Mouse (Mus musculus) limb, embryonic 12.5 days (tissue): Measurements from ENCODE around the gene Golga4. TPM values are rescaled to one million over a fixed set of nuclear protein-coding genes. Genes with fewer than 3 reads are reported as not detected.
A peak's percentile ranks its signal among the peaks of the same experiment; 100 is the strongest.

Source experiments
- ATAC-seq: fragments of 200-750 bp; cut with Nextera tagmentation; 2 replicates; pipeline ENCODE4 v1.8.0; 2017; ENCODE audit warnings: low read depth, moderate TSS enrichment; ENCODE audit not compliant: insufficient number of reproducible peaks, insufficient read depth, low FRiP score, low TSS enrichment
- H3K27ac ChIP-seq: fragments of 300-500 bp; sonication (generic); 2 replicates; pipeline ENCODE4 v1.5.1; 2016; ENCODE audit warnings: mild to moderate bottlenecking, moderate library complexity
- H3K27me3 ChIP-seq: fragments of 300-500 bp; sonication (generic); 2 replicates; pipeline ENCODE4 v1.6.1; 2016; ENCODE audit warnings: mild to moderate bottlenecking, moderate library complexity
- H3K36me3 ChIP-seq: fragments of 300-500 bp; sonication (generic); 2 replicates; pipeline ENCODE4 v1.6.1; 2016; ENCODE audit warnings: mild to moderate bottlenecking, moderate library complexity
- H3K4me1 ChIP-seq: fragments of 300-500 bp; sonication (generic); replicated peaks from 2 replicates; pipeline ENCODE4 v1.6.1; 2016
- H3K4me2 ChIP-seq: fragments of 300-500 bp; sonication (generic); 2 replicates; pipeline ENCODE4 v1.6.1; 2016; ENCODE audit warnings: mild to moderate bottlenecking, moderate library complexity
- H3K4me3 ChIP-seq: fragments of 300-500 bp; sonication (generic); replicated peaks from 2 replicates; pipeline ENCODE4 v1.5.1; 2016; ENCODE audit warnings: mild to moderate bottlenecking
- H3K9ac ChIP-seq: fragments of 300-500 bp; sonication (generic); replicated peaks from 2 replicates; pipeline ENCODE4 v1.6.1; 2016; ENCODE audit warnings: mild to moderate bottlenecking, moderate library complexity
- H3K9me3 ChIP-seq: fragments of 300-500 bp; sonication (generic); 2 replicates; pipeline ENCODE4 v1.6.1; 2016; ENCODE audit warnings: mild to moderate bottlenecking, moderate library complexity
- WGBS: fragments of 180-500 bp; shearing (Covaris S2); methylation state at CpG from one replicate; pipeline ENCODE4 v1.1.7; 2016; 5-methylcytosine and 5-hydroxymethylcytosine counted together
- polyA plus RNA-seq: library from polyadenylated mRNA; unstranded; fragments of >200 nt; fragmentation: Nextera tagmentation; extraction: Ambion mirVana; gene quantifications from 2 replicates; pipeline ENCODE4 v1.2.1, GENCODE M21; 2016

The Golga4 gene
- polyA plus RNA-seq, 1 experiment from 2014 or later = 62.4 TPM

GRCm38 (mm10) chr9:118478458-118478838 lies 27.6 kb upstream of the Golga4 start:
- Histone ChIP-seq H3K36me3 (no peaks in the 10 kb centered on the region), H3K4me3 (peak overlapping the region; percentile 43), H3K9me3 (no peaks in the 10 kb centered on the region), H3K4me1 (peaks cover 30% of the 10 kb centered on the region), H3K27ac (no peak overlapping the region), H3K27me3 (peaks cover 86% of the 10 kb centered on the region), H3K4me2 (peak overlapping the region; percentile 61), H3K9ac (peak overlapping the region; percentile 47; the same call in 1 of the 2 replicates)
- no peak for ATAC-seq
- under 1% methylated on average over 23 of the region's 29 CpGs for WGBS

GRCm38 (mm10) chr9:118478839-118479507 lies 27.1 kb upstream of the Golga4 start:
- peak overlapping the region; percentile 43 for H3K4me3 ChIP-seq
- WGBS = under 1% methylated on average over 62 of the region's 87 CpGs
- peaks cover 30% of the 10 kb centered on the region for H3K4me1 ChIP-seq
- peaks cover 92% of the 10 kb centered on the region for H3K27me3 ChIP-seq
- peak; percentile 54; the same call in 1 of the 2 replicates for ATAC-seq
- peak overlapping the region; percentile 61 for H3K4me2 ChIP-seq
- peak overlapping the region; percentile 47 for H3K9ac ChIP-seq
- H3K9me3 ChIP-seq = no peaks in the 10 kb centered on the region
- no peaks in the 10 kb centered on the region for H3K36me3 ChIP-seq
- H3K27ac ChIP-seq = no peak overlapping the region

- Histone ChIP-seq H3K9ac (peak overlapping the region; percentile 47; the same call in 1 of the 2 replicates), H3K4me1 (peaks cover 30% of the 10 kb centered on the region), H3K4me2 (peak overlapping the region; percentile 61), H3K27me3 (peaks cover 94% of the 10 kb centered on the region), H3K4me3 (peak overlapping the region; percentile 43), H3K36me3 (no peaks in the 10 kb centered on the region), H3K9me3 (no peaks in the 10 kb centered on the region), H3K27ac (no peak overlapping the region)
- WGBS = 2% methylated on average over 23 of the region's 23 CpGs
- ATAC-seq = no peak
Measured at GRCm38 (mm10) chr9:118479508-118480291, 26.4 kb upstream of the Golga4 start.

- peaks cover 30% of the 10 kb centered on the region for H3K4me1 ChIP-seq
- no peak overlapping the region for H3K9ac ChIP-seq
- H3K9me3 ChIP-seq = no peaks in the 10 kb centered on the region
- no peak for ATAC-seq
- H3K36me3 ChIP-seq = no peaks in the 10 kb centered on the region
- 0 out of 2 replicates have a peak overlapping the region, but pooled peaks have one; percentile 5 for H3K4me3 ChIP-seq
- no peak overlapping the region for H3K4me2 ChIP-seq
- H3K27ac ChIP-seq = no peak overlapping the region
- peaks cover 94% of the 10 kb centered on the region for H3K27me3 ChIP-seq
- 2% methylated on average over 14 of the region's 14 CpGs for WGBS
Measured at GRCm38 (mm10) chr9:118480292-118480690, 25.8 kb upstream of the Golga4 start.

GRCm38 (mm10) chr9:118482210-118482609 lies 23.9 kb upstream of the Golga4 start:
- Histone ChIP-seq H3K9ac (no peak overlapping the region), H3K27ac (no peak overlapping the region), H3K4me3 (no peak overlapping the region), H3K9me3 (no peaks in the 10 kb centered on the region), H3K4me1 (peaks cover 28% of the 10 kb centered on the region), H3K36me3 (no peaks in the 10 kb centered on the region), H3K4me2 (no peak overlapping the region), H3K27me3 (peaks cover 97% of the 10 kb centered on the region)
- no peak for ATAC-seq
- WGBS = 81% methylated on average over 10 of the region's 10 CpGs

GRCm38 (mm10) chr9:118486361-118487095 lies 19.5 kb upstream of the Golga4 start:
- WGBS = under 1% methylated on average over 32 of the region's 32 CpGs
- Histone ChIP-seq H3K4me1 (peaks cover 24% of the 10 kb centered on the region), H3K4me3 (peak overlapping the region; percentile 18), H3K27me3 (peaks cover 83% of the 10 kb centered on the region), H3K36me3 (no peaks in the 10 kb centered on the region), H3K9ac (no peak overlapping the region), H3K27ac (no peak overlapping the region), H3K4me2 (peak overlapping the region; percentile 37), H3K9me3 (no peaks in the 10 kb centered on the region)
- no peak for ATAC-seq

GRCm38 (mm10) chr9:118487096-118487395 lies 19.0 kb upstream of the Golga4 start:
- Histone ChIP-seq H3K4me1 (peaks cover 24% of the 10 kb centered on the region), H3K4me3 (peak overlapping the region; percentile 18), H3K27me3 (peaks cover 81% of the 10 kb centered on the region), H3K4me2 (peak overlapping the region; percentile 37), H3K36me3 (no peaks in the 10 kb centered on the region), H3K27ac (no peak overlapping the region), H3K9ac (no peak overlapping the region), H3K9me3 (no peaks in the 10 kb centered on the region)
- WGBS = under 1% methylated on average over 9 of the region's 9 CpGs
- ATAC-seq = no peak

- H3K4me2 ChIP-seq = peak overlapping the region; percentile 58
- no peak overlapping the region for H3K9ac ChIP-seq
- no peak for ATAC-seq
- peaks cover 76% of the 10 kb centered on the region for H3K27me3 ChIP-seq
- under 1% methylated on average over 22 of the region's 22 CpGs for WGBS
- H3K27ac ChIP-seq = no peak overlapping the region
- H3K9me3 ChIP-seq = no peaks in the 10 kb centered on the region
- peaks cover 24% of the 10 kb centered on the region for H3K4me1 ChIP-seq
- peak overlapping the region; percentile 32 for H3K4me3 ChIP-seq
- no peaks in the 10 kb centered on the region for H3K36me3 ChIP-seq
Measured at GRCm38 (mm10) chr9:118487636-118488035, 18.4 kb upstream of the Golga4 start.

GRCm38 (mm10) chr9:118488138-118488895 lies 17.8 kb upstream of the Golga4 start:
- no peaks in the 10 kb centered on the region for H3K9me3 ChIP-seq
- WGBS = under 1% methylated on average over 28 of the region's 28 CpGs
- peak overlapping the region; percentile 32 for H3K4me3 ChIP-seq
- H3K9ac ChIP-seq = no peak overlapping the region
- ATAC-seq = no peak
- peak overlapping the region; percentile 58 for H3K4me2 ChIP-seq
- peaks cover 70% of the 10 kb centered on the region for H3K27me3 ChIP-seq
- H3K36me3 ChIP-seq = no peaks in the 10 kb centered on the region
- peaks cover 24% of the 10 kb centered on the region for H3K4me1 ChIP-seq
- H3K27ac ChIP-seq = no peak overlapping the region

- WGBS = 1% methylated on average over 20 of the region's 20 CpGs
- Histone ChIP-seq H3K27me3 (peaks cover 63% of the 10 kb centered on the region), H3K4me1 (peaks cover 24% of the 10 kb centered on the region)
Measured at GRCm38 (mm10) chr9:118488896-118489578, 17.0 kb upstream of the Golga4 start.

More at GRCm38 (mm10) chr9:118488896-118489578, 17.0 kb upstream of the Golga4 start:
- no peak overlapping the region for H3K27ac ChIP-seq
- no peaks in the 10 kb centered on the region for H3K36me3 ChIP-seq
- H3K4me2 ChIP-seq = peak overlapping the region; percentile 58
- ATAC-seq = no peak
- 0 out of 2 replicates have a peak, but pooled peaks cover under 1% of the 10 kb centered on the region for H3K9me3 ChIP-seq
- no peak overlapping the region for H3K9ac ChIP-seq
- H3K4me3 ChIP-seq = peak overlapping the region; percentile 32
